Comparison of ENCODE assay signal across 20 mouse cellular contexts in the genomic region with DNA sequence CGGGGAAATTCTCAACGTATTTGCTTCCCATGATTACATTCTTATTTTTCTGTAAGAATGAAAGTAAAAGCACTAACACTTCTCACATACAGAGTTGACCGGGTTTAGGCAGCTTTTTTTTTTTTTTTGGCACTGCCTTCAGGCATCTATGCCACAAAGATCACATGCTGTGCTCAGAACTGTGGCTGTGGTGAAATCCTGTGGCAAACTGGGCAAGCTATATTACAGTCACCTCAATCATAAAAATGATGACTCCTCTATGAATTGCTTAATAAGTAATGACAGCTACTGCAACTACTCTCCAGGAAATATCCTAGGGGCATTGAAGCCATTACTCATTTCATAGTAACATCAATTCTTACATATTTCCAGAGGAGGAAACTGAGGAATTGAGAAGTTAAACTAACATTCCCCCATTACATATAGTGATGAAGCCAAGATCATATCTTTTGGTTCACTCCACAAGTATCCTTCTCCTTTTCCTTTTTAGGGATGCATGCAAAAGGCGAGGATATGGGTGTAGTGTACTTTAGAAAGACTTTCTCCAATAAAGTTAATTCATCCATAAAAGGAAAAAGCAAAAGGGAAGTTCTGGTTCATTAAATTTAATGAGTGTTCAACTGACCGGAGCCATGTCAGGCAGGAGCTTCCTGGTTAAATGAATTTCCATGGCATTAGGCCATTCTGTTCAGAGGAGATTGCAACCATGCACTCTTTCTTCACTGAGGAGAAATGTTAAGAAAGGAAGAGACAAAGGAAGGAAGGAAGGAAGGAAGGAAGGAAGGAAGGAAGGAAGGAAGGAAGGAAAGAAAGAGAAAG.
DNase-seq lines count a peak whose midpoint lies in the region; ATAC-seq lines count a peak whose summit lies in the region.
"Had no signal": no experiment of that assay in that cellular context is flagged by ENCODE, and none has a peak within 500 bp of the region (broad histone marks: within the 10 kb centered on the region; RNA-seq: fewer than 3 reads in every experiment).

No protein-coding gene starts in this region.

- no peak overlapping the region for H3K4me3 ChIP-seq in kidney, embryonic 14.5 days (ENCODE audit: low read length)
- H3K4me3 ChIP-seq: forebrain, embryonic 10.5 days; heart, embryonic 12.5 days; layer of hippocampus, adult 2 months; left cerebral cortex, adult 2 months; limb, embryonic 13.5 days; neural tube, embryonic 15.5 days had no signal

- H3K9me3 ChIP-seq in kidney, embryonic 14.5 days (ENCODE audit: control insufficient read depth, low read length), result no peaks in the 10 kb centered on the region
- H3K9me3 ChIP-seq: forebrain, embryonic 10.5 days; heart, embryonic 12.5 days; limb, embryonic 13.5 days; neural tube, embryonic 15.5 days had no signal

- peak; percentile 11 for DNase-seq in adrenal gland, postnatal 14 days
- no peak for DNase-seq in adrenal gland, adult 18-20 months (ENCODE audit: low spot score in 2 of 2)
- DNase-seq in kidney, postnatal 14 days, result no peak
- DNase-seq in 416B (ENCODE audit: low read depth), result peak; percentile 4
- DNase-seq in fibroblast of lung, adult 2 months (ENCODE audit: low read depth), result peak; percentile 53
- DNase-seq in layer of hippocampus, adult 18-20 months (ENCODE audit: low spot score in 2 of 2), result no peak
- DNase-seq in ovary, postnatal 10 days (ENCODE audit: low spot score), result no peak
- DNase-seq: cerebellum, adult 9-11 months; gastrocnemius, postnatal 36 days; spleen, adult 18-20 months; thymus, postnatal 25 days had no signal

- H3K27ac ChIP-seq in kidney, embryonic 14.5 days (ENCODE audit: low read depth, low read length), result no peak overlapping the region
- H3K27ac ChIP-seq: forebrain, embryonic 10.5 days; layer of hippocampus, adult 2 months; left cerebral cortex, adult 2 months; limb, embryonic 13.5 days; neural tube, embryonic 15.5 days had no signal

- ATAC-seq in kidney, embryonic 14.5 days (ENCODE audit: low FRiP score, low TSS enrichment), result peak; percentile 88
- ATAC-seq: inflammation-experienced regulatory T-cells, adult 6 months had no signal

- no peak overlapping the region for H3K4me2 ChIP-seq in kidney, embryonic 14.5 days (replicated peaks; ENCODE audit: low read depth, low read length)
- H3K4me2 ChIP-seq: heart, embryonic 12.5 days; limb, embryonic 13.5 days; midbrain, embryonic 11.5 days; neural tube, embryonic 15.5 days had no signal

- WGBS in kidney, embryonic 14.5 days, result 53% methylated on average over 5 of the region's 5 CpGs

- H3K27me3 ChIP-seq in kidney, embryonic 14.5 days (ENCODE audit: control insufficient read depth, insufficient read depth, low read length), result no peaks in the 10 kb centered on the region; the same call in 1 of the 2 replicates
- H3K27me3 ChIP-seq: heart, embryonic 12.5 days; limb, embryonic 13.5 days; neural tube, embryonic 15.5 days had no signal

- H3K9ac ChIP-seq in kidney, embryonic 14.5 days (ENCODE audit: low read depth, low read length), result no peak overlapping the region
- H3K9ac ChIP-seq: heart, embryonic 12.5 days; limb, embryonic 13.5 days; neural tube, embryonic 15.5 days had no signal

- H3K4me1 ChIP-seq in kidney, embryonic 14.5 days (ENCODE audit: control insufficient read depth, insufficient read depth, low read length), result no peaks in the 10 kb centered on the region
- H3K4me1 ChIP-seq: forebrain, embryonic 10.5 days; heart, embryonic 12.5 days; limb, embryonic 13.5 days; neural tube, embryonic 15.5 days had no signal

- H3K36me3 ChIP-seq in kidney, embryonic 14.5 days (ENCODE audit: control insufficient read depth, insufficient read depth, low read length), result no peaks in the 10 kb centered on the region
- H3K36me3 ChIP-seq: forebrain, embryonic 10.5 days; heart, embryonic 12.5 days; limb, embryonic 13.5 days; neural tube, embryonic 15.5 days had no signal

Comparison
In these comparisons a context has a peak if more than half of its experiments do, and no peak if none do; other contexts are left out.
1. DNase-seq: peak in adrenal gland, postnatal 14 days (single experiment), 416B (single experiment) and fibroblast of lung, adult 2 months (single experiment); none in adrenal gland, adult 18-20 months (0 of 2), kidney, postnatal 14 days (single experiment), layer of hippocampus, adult 18-20 months (0 of 2) and ovary, postnatal 10 days (single experiment).